8 mouse cellular contexts compared by ENCODE assay signal in genomic region chr1:52844354-52844753, GRCm38 (mm10). TPM values are rescaled to one million over a fixed set of nuclear protein-coding genes. Genes with fewer than 3 reads are reported as not detected.
A peak's percentile ranks its signal among the peaks of the same experiment; 100 is the strongest.
DNase-seq lines count a peak whose midpoint lies in the region; ATAC-seq and TF ChIP-seq lines count a peak whose summit lies in the region.

No protein-coding gene starts in this region.

- WGBS in heart, postnatal 0 days, result 10% methylated on average over 3 of the region's 3 CpGs
- WGBS in liver, postnatal 0 days (ENCODE audit: insufficient replicate concordance), result 13% methylated on average over 3 of the region's 3 CpGs
- 2% methylated on average over 3 of the region's 3 CpGs for WGBS in thymus, adult 2 months

- peak overlapping the region; percentile 79; the same call in 1 of the 2 replicates for H3K4me3 ChIP-seq in G1E (ENCODE audit: low read depth, low read length)
- peak overlapping the region; percentile 58 for H3K4me3 ChIP-seq in heart, postnatal 0 days (ENCODE audit: low read depth, low read length)
- peak overlapping the region; percentile 61 for H3K4me3 ChIP-seq in liver, postnatal 0 days (ENCODE audit: low read depth, low read length)
- no peak overlapping the region for H3K4me3 ChIP-seq in thymus, adult 2 months (ENCODE audit: control insufficient read depth, insufficient read depth, low read length)

- DNase-seq in heart, adult 8-10 months (ENCODE audit: low spot score), result peak; percentile 6
- no peak for DNase-seq in heart, adult 11 months
- DNase-seq in G1E (ENCODE audit: low spot score) (no peak), adipocyte (ENCODE audit: low spot score) (no peak)
- DNase-seq in heart, postnatal 0 days (ENCODE audit: low spot score), result no peak
- no peak for DNase-seq in liver, postnatal 0 days
- DNase-seq in urinary bladder, postnatal 25 days (ENCODE audit: low spot score), result no peak
- DNase-seq in thymus, adult 2 months, result no peak

- H3K36me3 ChIP-seq in G1E (replicated peaks), result peaks cover 17% of the 10 kb centered on the region
- H3K36me3 ChIP-seq in heart, postnatal 0 days (replicated peaks; ENCODE audit: control insufficient read depth, insufficient read depth, low read length), result no peaks in the 10 kb centered on the region
- no peaks in the 10 kb centered on the region for H3K36me3 ChIP-seq in liver, postnatal 0 days (replicated peaks; ENCODE audit: insufficient read depth, low read length)
- H3K36me3 ChIP-seq in thymus, adult 2 months (ENCODE audit: control insufficient read depth, insufficient read depth, low read length), result no peaks in the 10 kb centered on the region

- no peak for TF ChIP-seq CTCF in G1E (IDR thresholded peaks at IDR 0.05; ENCODE audit: low read depth, low read length)
- no peak for TF ChIP-seq CTCF in heart, postnatal 0 days (IDR thresholded peaks at IDR 0.05; ENCODE audit: low read depth)
- no peak for TF ChIP-seq CTCF in liver, postnatal 0 days (IDR thresholded peaks at IDR 0.05; ENCODE audit: low read depth)
- no peak for TF ChIP-seq CTCF in thymus, adult 2 months (IDR thresholded peaks at IDR 0.05; ENCODE audit: borderline replicate concordance, control insufficient read depth, extremely low read depth, insufficient read depth, low read length, poor library complexity)

- H3K27ac ChIP-seq in heart, postnatal 0 days (ENCODE audit: low read depth), result peak overlapping the region; percentile 74
- peak overlapping the region; percentile 35; the same call in 1 of the 2 replicates for H3K27ac ChIP-seq in liver, postnatal 0 days (ENCODE audit: low read depth)
- no peak overlapping the region for H3K27ac ChIP-seq in thymus, adult 2 months (ENCODE audit: control insufficient read depth, insufficient read depth, low read length)

- peaks cover 28% of the 10 kb centered on the region for H3K4me1 ChIP-seq in G1E (ENCODE audit: insufficient read depth, low read depth, low read length)
- peaks cover 6% of the 10 kb centered on the region; the same call in 1 of the 2 replicates for H3K4me1 ChIP-seq in heart, postnatal 0 days (ENCODE audit: control insufficient read depth, insufficient read depth)
- H3K4me1 ChIP-seq in liver, postnatal 0 days (ENCODE audit: insufficient read depth), result peaks cover 22% of the 10 kb centered on the region
- H3K4me1 ChIP-seq in thymus, adult 2 months (replicated peaks; ENCODE audit: control insufficient read depth, insufficient read depth, low read length), result peaks cover 6% of the 10 kb centered on the region

- H3K9ac ChIP-seq in heart, postnatal 0 days (replicated peaks; ENCODE audit: low read depth, low read length), result no peak overlapping the region
- no peak overlapping the region for H3K9ac ChIP-seq in liver, postnatal 0 days (replicated peaks)

- ATAC-seq in G1E (ENCODE audit: extremely low read depth, insufficient number of reproducible peaks, low FRiP score, poor library complexity, severe bottlenecking), result no peak
- no peak for ATAC-seq in heart, postnatal 0 days (ENCODE audit: insufficient read depth, low read depth)
- peak; percentile 1; the same call in 1 of the 2 replicates for ATAC-seq in liver, postnatal 0 days

- no peaks in the 10 kb centered on the region for H3K9me3 ChIP-seq in G1E (replicated peaks)
- H3K9me3 ChIP-seq in heart, postnatal 0 days (replicated peaks; ENCODE audit: control insufficient read depth, low read length), result no peaks in the 10 kb centered on the region
- H3K9me3 ChIP-seq in liver, postnatal 0 days (ENCODE audit: low read length), result no peaks in the 10 kb centered on the region

- peak overlapping the region; percentile 51 for H3K4me2 ChIP-seq in heart, postnatal 0 days (ENCODE audit: low read depth, low read length)
- peak overlapping the region; percentile 90 for H3K4me2 ChIP-seq in liver, postnatal 0 days (ENCODE audit: low read depth, low read length)

- H3K27me3 ChIP-seq in G1E (ENCODE audit: insufficient read depth, low read length), result no peaks in the 10 kb centered on the region
- no peaks in the 10 kb centered on the region for H3K27me3 ChIP-seq in heart, postnatal 0 days (ENCODE audit: control insufficient read depth, insufficient read depth, low read length)
- H3K27me3 ChIP-seq in liver, postnatal 0 days (ENCODE audit: insufficient read depth, low read length), result no peaks in the 10 kb centered on the region
- H3K27me3 ChIP-seq in thymus, adult 2 months (ENCODE audit: control insufficient read depth, insufficient read depth, low read length), result no peaks in the 10 kb centered on the region

- TF ChIP-seq EP300 in heart, postnatal 0 days (IDR thresholded peaks at IDR 0.05; ENCODE audit: low read depth), result no peak
- TF ChIP-seq EP300 in liver, postnatal 0 days (IDR thresholded peaks at IDR 0.05; ENCODE audit: low read depth), result no peak

- TF ChIP-seq POLR2A in thymus, adult 2 months (IDR thresholded peaks at IDR 0.05; ENCODE audit: control insufficient read depth, extremely low read depth, insufficient read depth, low read length, poor library complexity), result no peak

RNA-seq across cellular contexts. Expression of gene Hibch, which starts 0.4 kb away (rescaled TPM):
- total RNA-seq in heart, adult 8-10 months (2022), result 10 to 100 TPM; 84.4 to 94.4 (median 88.9) TPM
- 61.8 and 71.6 TPM in 2 replicates for total RNA-seq in G1E (2014; fragmentation: Nextera tagmentation)
- 70.7 and 88.6 TPM in 2 replicates for total RNA-seq in G1E (2017)
- 1.3 and 1.8 TPM in 2 replicates for polyA plus RNA-seq in G1E (2012)
- 56.1 and 66.5 TPM in 2 replicates for total RNA-seq in heart, postnatal 0 days (2014; rRNA removed; ENCODE audit: low replicate concordance)
- 55.3 and 58.5 TPM in 2 replicates for polyA plus RNA-seq in heart, postnatal 0 days (2015; fragmentation: Nextera tagmentation; extraction: Ambion mirVana)
- 30.1 and 33.6 TPM in 2 replicates for polyA plus RNA-seq in liver, postnatal 0 days (2015; fragmentation: Nextera tagmentation; extraction: Ambion mirVana)
- polyA plus RNA-seq in thymus, adult 2 months (2012; rRNA removed), result 22.7 and 23.9 TPM in 2 replicates

RNA-seq across cellular contexts. Expression of gene Inpp1, which starts 26.9 kb away (rescaled TPM):
- total RNA-seq in heart, adult 8-10 months (2022), result 10 to 100 TPM; 11.8 to 20.0 (median 16.8) TPM
- total RNA-seq in G1E (2014; fragmentation: Nextera tagmentation), result not detected in 2 replicates
- 0.46 and 0.55 TPM in 2 replicates for total RNA-seq in G1E (2017)
- not detected in 2 replicates for polyA plus RNA-seq in G1E (2012)
- 17.1 and 17.7 TPM in 2 replicates for total RNA-seq in heart, postnatal 0 days (2014; rRNA removed; ENCODE audit: low replicate concordance)
- polyA plus RNA-seq in heart, postnatal 0 days (2015; fragmentation: Nextera tagmentation; extraction: Ambion mirVana), result 17.1 and 17.8 TPM in 2 replicates
- polyA plus RNA-seq in liver, postnatal 0 days (2015; fragmentation: Nextera tagmentation; extraction: Ambion mirVana), result 16.5 and 18.0 TPM in 2 replicates
- polyA plus RNA-seq in thymus, adult 2 months (2012; rRNA removed), result 29.4 and 33.8 TPM in 2 replicates

Comparison
In these comparisons a context has a peak if more than half of its experiments do, and no peak if none do; other contexts are left out.
1. RNA of gene Inpp1, which starts 26.9 kb away (polyA plus RNA-seq): 29.4 to 33.8 TPM in thymus, adult 2 months, 17.1 to 17.8 TPM in heart, postnatal 0 days and 16.5 to 18.0 TPM in liver, postnatal 0 days; not detected in G1E; every median in the first group is over 10 times any median in the second.